Mouse (Mus musculus) hindbrain, embryonic 11.5 days (tissue): Measurements from ENCODE around the gene Zfp292. TPM values are rescaled to one million over a fixed set of nuclear protein-coding genes. Genes with fewer than 3 reads are reported as not detected.
A peak's percentile ranks its signal among the peaks of the same experiment; 100 is the strongest.
"Not testable (repeated sequence)": the region's sequence is repeated elsewhere in the genome, so short reads cannot be mapped to it uniquely, and the experiment has no call there.

ENCODE experiments used
- ATAC-seq: fragments of 200-750 bp; cut with Nextera tagmentation; 2 replicates; pipeline ENCODE4 v1.8.0; 2017; ENCODE audit warnings: mild to moderate bottlenecking, moderate TSS enrichment, moderate library complexity; ENCODE audit not compliant: low FRiP score
- DNase-seq: peaks from one replicate; pipeline ENCODE4 v3.0.0-alpha.2; 2015; ENCODE audit warnings: low spot score
- H3K27ac ChIP-seq: fragments of 300-500 bp; sonication (generic); 2 replicates; pipeline ENCODE4 v1.5.1; 2014; ENCODE audit warnings: mild to moderate bottlenecking, low read depth, low read length
- H3K27me3 ChIP-seq: fragments of 300-500 bp; sonication (generic); 2 replicates; pipeline ENCODE4 v1.6.1; 2014; ENCODE audit warnings: mild to moderate bottlenecking, low read length, moderate library complexity, mixed read lengths; ENCODE audit not compliant: control insufficient read depth, insufficient read depth
- H3K36me3 ChIP-seq: fragments of 300-500 bp; sonication (generic); 2 replicates; pipeline ENCODE4 v1.6.1; 2014; ENCODE audit warnings: mild to moderate bottlenecking, low read length, moderate library complexity, mixed read lengths; ENCODE audit not compliant: control insufficient read depth, insufficient read depth
- H3K4me1 ChIP-seq: fragments of 300-500 bp; sonication (generic); replicated peaks from 2 replicates; pipeline ENCODE4 v1.6.1; 2014; ENCODE audit warnings: low read length, mixed read lengths; ENCODE audit not compliant: control insufficient read depth, insufficient read depth
- H3K4me2 ChIP-seq: fragments of 300-500 bp; sonication (generic); replicated peaks from 2 replicates; pipeline ENCODE4 v1.6.1; 2014; ENCODE audit warnings: mild to moderate bottlenecking, low read depth, low read length
- H3K4me3 ChIP-seq: fragments of 300-500 bp; sonication (generic); 2 replicates; pipeline ENCODE4 v1.5.1; 2014; ENCODE audit warnings: low read depth, low read length
- H3K9ac ChIP-seq: fragments of 300-500 bp; sonication (generic); 2 replicates; pipeline ENCODE4 v1.6.1; 2014; ENCODE audit warnings: low read depth, low read length
- H3K9me3 ChIP-seq: fragments of 300-500 bp; sonication (generic); 2 replicates; pipeline ENCODE4 v1.6.1; 2016; ENCODE audit warnings: low read length; ENCODE audit not compliant: control insufficient read depth
- WGBS: fragments of 180-500 bp; shearing (Covaris S2); extraction: QIAGEN DNeasy Blood & Tissue Kit; methylation state at CpG from one replicate; pipeline ENCODE4 v1.1.7; 2014; 5-methylcytosine and 5-hydroxymethylcytosine counted together
- polyA plus RNA-seq: library from polyadenylated mRNA; unstranded; fragments of >200 nt; fragmentation: Nextera tagmentation; extraction: Ambion mirVana; gene quantifications from 2 replicates; pipeline ENCODE4 v1.2.1, GENCODE M21; 2014

Gene Zfp292
- polyA plus RNA-seq = 41.7 and 42.4 TPM in 2 replicates

DNA sequence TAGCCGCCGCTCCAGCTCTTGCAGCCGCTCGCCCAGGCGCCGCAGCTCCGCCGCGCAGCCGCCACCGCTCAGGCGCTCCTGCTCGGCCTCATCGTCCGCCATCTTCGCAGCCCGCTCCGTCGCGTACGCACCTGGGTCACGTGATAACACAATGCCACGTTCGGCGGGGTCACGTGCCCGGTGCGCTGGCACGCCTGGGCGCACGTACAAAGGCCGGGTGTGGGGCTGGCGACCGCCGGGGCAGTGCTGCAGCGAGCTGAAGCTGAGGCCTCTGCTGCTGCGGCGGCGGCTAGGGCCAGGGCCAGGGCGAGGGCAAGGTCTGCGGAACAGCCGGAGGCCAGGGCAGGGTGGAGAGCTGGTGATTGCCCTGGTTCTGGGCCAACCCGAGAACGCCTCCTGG, at the start of gene Zfp292:
Gene Zfp292 (minus strand): TSS at position 143 of the 400 bp plus-strand sequence.
- ATAC-seq = peak; percentile 95
- H3K27me3 ChIP-seq = no peaks in the 10 kb centered on the region
- 1% methylated on average over 41 of the region's 44 CpGs for WGBS
- H3K4me3 ChIP-seq = peak within 1 kb of the TSS; percentile 92
- DNase-seq = peak; percentile 95
- peak within 1 kb of the TSS; percentile 99 for H3K9ac ChIP-seq
- no peaks in the 10 kb centered on the region for H3K36me3 ChIP-seq
- H3K4me1 ChIP-seq = no peaks in the 10 kb centered on the region
- peak within 1 kb of the TSS; percentile 100 for H3K27ac ChIP-seq
- peak within 1 kb of the TSS; percentile 68 for H3K4me2 ChIP-seq
- H3K9me3 ChIP-seq = no peaks in the 10 kb centered on the region

DNA sequence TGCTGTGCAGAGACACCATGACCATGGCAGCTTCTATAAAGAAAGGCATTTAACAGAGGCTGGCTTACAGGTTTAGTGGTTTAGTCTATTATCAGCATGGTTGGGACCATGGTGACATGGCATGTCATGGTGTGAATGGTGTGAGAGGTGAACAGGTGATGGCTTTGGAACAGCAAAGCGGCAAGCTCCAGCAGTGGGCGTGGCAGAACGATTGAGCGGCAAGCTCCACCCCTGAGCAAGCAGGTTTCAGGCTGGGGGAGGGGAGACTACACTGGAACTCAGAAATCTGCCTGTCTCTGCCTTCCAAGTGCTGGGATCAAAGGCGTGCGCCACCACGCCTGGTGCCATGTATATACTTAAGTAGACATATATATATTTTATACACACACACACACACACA, 45.6 kb upstream of the Zfp292 start:
- WGBS = 85% methylated on average over 7 of the region's 7 CpGs
- not testable (repeated sequence) for H3K27me3 ChIP-seq, H3K4me2 ChIP-seq, H3K27ac ChIP-seq, H3K36me3 ChIP-seq, H3K4me3 ChIP-seq, ATAC-seq, H3K4me1 ChIP-seq, DNase-seq, H3K9ac ChIP-seq, H3K9me3 ChIP-seq

DNA sequence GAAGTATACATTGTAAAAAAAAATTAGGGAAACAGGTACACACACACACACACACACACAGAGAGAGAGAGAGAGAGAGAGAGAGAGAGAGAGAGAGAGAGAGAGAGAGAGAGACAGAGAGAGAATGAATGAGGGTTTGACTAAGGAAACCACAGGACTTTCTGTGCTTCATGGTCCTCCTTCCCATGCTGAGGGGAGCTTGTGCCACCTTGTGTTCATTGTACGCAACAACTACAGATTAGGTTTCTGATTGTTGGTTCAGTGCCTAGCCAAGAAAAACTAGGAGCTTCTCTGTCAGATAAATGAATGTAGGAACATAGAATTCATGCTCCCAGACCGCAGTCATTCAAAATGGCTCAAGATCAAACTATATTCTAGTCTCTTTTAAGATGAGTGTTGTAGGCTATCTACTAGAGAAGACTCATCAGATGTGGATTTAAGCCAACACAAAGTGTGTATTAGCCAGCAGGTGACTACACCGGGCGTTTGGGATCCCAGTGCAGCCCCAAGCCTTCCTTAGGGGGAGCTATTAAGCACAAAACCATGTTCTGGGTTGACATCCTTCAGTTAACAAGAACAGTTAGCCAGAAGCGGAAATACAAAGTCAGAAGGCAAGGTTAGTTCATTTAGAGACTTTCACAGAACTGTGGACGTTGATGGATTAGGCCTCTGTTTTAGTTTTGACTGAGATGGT, 39.6 kb upstream of the Zfp292 start:
- ATAC-seq (peak; percentile 68; the same call in 1 of the 2 replicates), DNase-seq (peak; percentile 62)
- H3K36me3 ChIP-seq = no peaks in the 10 kb centered on the region
- H3K4me1 ChIP-seq = no peaks in the 10 kb centered on the region
- no peaks in the 10 kb centered on the region for H3K27me3 ChIP-seq
- H3K27ac ChIP-seq = no peak overlapping the region
- WGBS = 71% methylated on average over 6 of the region's 6 CpGs
- H3K4me2 ChIP-seq = no peak overlapping the region
- H3K4me3 ChIP-seq = no peak overlapping the region
- H3K9ac ChIP-seq = no peak overlapping the region
- no peaks in the 10 kb centered on the region for H3K9me3 ChIP-seq

GRCm38 (mm10) chr4:34917400-34917799, 34.6 kb upstream of the Zfp292 start:
- H3K9me3 ChIP-seq = no peaks in the 10 kb centered on the region
- DNase-seq (no peak), ATAC-seq (no peak)
- no peak overlapping the region for H3K4me2 ChIP-seq
- H3K27me3 ChIP-seq = no peaks in the 10 kb centered on the region
- no peaks in the 10 kb centered on the region for H3K4me1 ChIP-seq
- no peak overlapping the region for H3K9ac ChIP-seq
- WGBS = 63% methylated on average over 7 of the region's 7 CpGs
- no peak overlapping the region for H3K4me3 ChIP-seq
- no peaks in the 10 kb centered on the region for H3K36me3 ChIP-seq
- H3K27ac ChIP-seq = no peak overlapping the region

DNA sequence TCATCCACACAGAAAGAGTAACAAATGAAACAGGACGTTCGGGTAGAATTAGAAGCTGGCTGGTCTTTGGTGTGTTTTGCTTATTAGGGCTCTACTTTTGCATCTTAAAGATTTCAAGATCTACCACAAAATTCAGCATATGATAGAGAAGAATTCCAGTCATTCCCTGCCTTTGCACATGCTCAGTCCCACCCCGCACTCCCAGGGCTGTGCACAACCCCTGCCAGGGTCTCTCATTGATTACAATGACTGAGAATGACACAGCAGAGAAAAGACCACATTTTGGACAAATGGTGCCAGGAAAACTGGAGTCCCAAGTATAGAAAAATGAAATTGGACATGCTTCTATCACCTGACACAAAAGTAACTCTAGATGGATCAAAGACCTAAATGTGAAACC, 29.4 kb upstream of the Zfp292 start:
- 81% methylated on average over 3 of the region's 3 CpGs for WGBS
- Histone ChIP-seq H3K4me3 (no peak overlapping the region), H3K4me1 (no peaks in the 10 kb centered on the region), H3K4me2 (no peak overlapping the region), H3K36me3 (no peaks in the 10 kb centered on the region), H3K27me3 (no peaks in the 10 kb centered on the region), H3K9ac (no peak overlapping the region), H3K27ac (no peak overlapping the region), H3K9me3 (no peaks in the 10 kb centered on the region)
- ATAC-seq (no peak), DNase-seq (no peak)

DNA sequence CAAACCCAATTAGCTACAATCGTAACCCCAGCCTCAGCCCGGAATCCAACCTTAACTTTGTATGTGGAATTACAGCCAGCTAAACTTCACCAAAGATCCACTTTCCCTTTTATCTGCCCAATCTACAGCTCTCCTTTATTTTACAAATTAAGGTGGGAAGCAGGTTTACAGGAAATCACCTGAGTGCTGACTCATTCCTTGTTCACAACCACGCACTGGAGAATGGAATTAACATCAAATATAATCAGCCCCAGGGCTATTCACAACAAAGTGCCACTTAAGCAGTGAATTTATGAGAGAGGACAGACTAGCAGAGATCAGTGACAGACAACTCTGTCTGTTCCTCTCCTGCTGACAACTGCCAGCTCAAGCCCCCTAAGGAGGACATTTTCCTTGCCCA, 28.6 kb upstream of the Zfp292 start:
- H3K36me3 ChIP-seq = no peaks in the 10 kb centered on the region
- no peak for ATAC-seq

DNA sequence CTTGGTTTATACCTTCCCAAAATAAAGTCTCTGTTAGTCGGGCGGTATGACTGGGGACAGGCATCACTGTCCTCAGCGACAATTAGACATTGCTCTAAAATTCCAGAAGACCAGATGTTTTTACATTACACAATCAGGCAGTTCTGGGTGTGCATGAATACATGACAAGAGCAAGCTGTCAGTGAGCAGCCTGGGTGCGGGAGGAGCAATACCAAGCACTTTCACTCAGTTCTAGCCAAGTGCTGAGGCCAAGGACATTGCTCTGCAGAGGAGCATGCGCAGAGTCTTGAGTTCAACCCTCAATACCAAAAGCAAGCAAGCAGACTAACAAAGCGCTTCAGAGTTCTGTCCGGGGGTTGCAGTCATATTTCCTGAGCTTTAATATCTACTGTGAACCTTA, 25.4 kb upstream of the Zfp292 start:
- Histone ChIP-seq H3K27ac (no peak overlapping the region), H3K9me3 (no peaks in the 10 kb centered on the region), H3K9ac (no peak overlapping the region), H3K4me2 (no peak overlapping the region), H3K36me3 (no peaks in the 10 kb centered on the region), H3K4me1 (no peaks in the 10 kb centered on the region), H3K27me3 (no peaks in the 10 kb centered on the region), H3K4me3 (no peak overlapping the region)
- ATAC-seq = no peak
- WGBS = 94% methylated on average over 7 of the region's 7 CpGs
- no peak for DNase-seq

More for the DNA sequence above, 28.6 kb upstream of the Zfp292 start:
- H3K4me1 ChIP-seq = no peaks in the 10 kb centered on the region
- no peak overlapping the region for H3K4me3 ChIP-seq
- no peak overlapping the region for H3K27ac ChIP-seq
- WGBS = 68% methylated on average over 3 of the region's 3 CpGs
- no peak overlapping the region for H3K9ac ChIP-seq
- no peak for DNase-seq
- H3K4me2 ChIP-seq = no peak overlapping the region
- no peaks in the 10 kb centered on the region for H3K9me3 ChIP-seq
- H3K27me3 ChIP-seq = no peaks in the 10 kb centered on the region

DNA sequence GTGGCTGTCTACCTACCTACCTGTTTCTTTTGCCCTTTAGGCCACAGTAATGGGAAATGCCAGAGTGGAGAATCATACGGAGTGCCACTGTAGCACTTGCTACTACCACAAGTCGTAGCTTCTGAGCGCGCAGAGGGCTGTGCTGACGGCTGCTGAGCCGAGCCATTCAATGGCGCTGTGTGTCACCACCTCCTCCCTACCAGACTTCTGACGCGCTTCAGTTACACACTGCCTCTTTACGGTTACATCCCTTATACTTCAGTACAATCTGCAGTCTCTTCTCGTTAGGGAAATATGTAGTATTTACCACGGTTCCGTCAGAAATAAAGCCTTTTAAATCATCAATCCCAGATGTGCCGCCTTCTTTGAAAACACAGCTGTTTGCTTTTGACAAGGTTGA, 24.3 kb upstream of the Zfp292 start:
- H3K4me3 ChIP-seq = no peak overlapping the region
- H3K27ac ChIP-seq = no peak overlapping the region
- no peaks in the 10 kb centered on the region for H3K27me3 ChIP-seq
- 54% methylated on average over 14 of the region's 14 CpGs for WGBS
- H3K9me3 ChIP-seq = no peaks in the 10 kb centered on the region
- no peaks in the 10 kb centered on the region for H3K36me3 ChIP-seq
- ATAC-seq (no peak), DNase-seq (no peak)
- H3K4me2 ChIP-seq = no peak overlapping the region
- no peak overlapping the region for H3K9ac ChIP-seq
- H3K4me1 ChIP-seq = no peaks in the 10 kb centered on the region

DNA sequence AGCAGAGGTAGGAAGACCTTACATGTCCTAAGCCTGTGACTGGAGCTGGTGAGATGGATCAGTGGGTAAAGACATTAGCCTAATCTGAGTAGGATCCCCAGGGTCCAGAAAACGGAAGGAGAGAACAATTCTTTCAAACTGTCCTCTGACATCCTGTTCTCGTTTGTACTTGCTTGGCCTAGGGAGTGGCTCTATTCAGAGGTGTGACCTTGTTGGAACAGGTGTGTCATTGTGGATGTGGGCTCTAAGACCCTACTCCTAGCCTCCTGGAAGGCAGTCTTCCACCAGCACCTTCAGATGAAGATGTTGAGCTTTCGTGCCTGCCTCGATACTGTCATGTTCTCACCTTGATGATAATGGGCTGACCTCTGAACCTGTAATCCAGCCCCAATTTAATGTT, 23.4 kb upstream of the Zfp292 start:
- Histone ChIP-seq H3K4me1 (no peaks in the 10 kb centered on the region), H3K4me3 (no peak overlapping the region), H3K9me3 (no peaks in the 10 kb centered on the region), H3K27ac (no peak overlapping the region), H3K9ac (no peak overlapping the region), H3K4me2 (no peak overlapping the region), H3K36me3 (no peaks in the 10 kb centered on the region), H3K27me3 (no peaks in the 10 kb centered on the region)
- ATAC-seq = no peak
- 79% methylated on average over 4 of the region's 4 CpGs for WGBS
- no peak for DNase-seq
